Mouse (Mus musculus) CH12.LX (cell line): ENCODE measurements around the gene Cfap77. TPM values are rescaled to one million over a fixed set of nuclear protein-coding genes. Genes with fewer than 3 reads are reported as not detected.

Experiments
- DNase-seq: peaks from one replicate; pipeline ENCODE4 v3.0.0-alpha.2; 2013; ENCODE audit errors: extremely low read depth
- H3K27ac ChIP-seq: 2 replicates; pipeline ENCODE4 v1.5.1; 2012; ENCODE audit warnings: low read depth, mild to moderate bottlenecking, control low read depth, moderate library complexity; ENCODE audit not compliant: insufficient read depth
- H3K27me3 ChIP-seq: replicated peaks from 2 replicates; pipeline ENCODE3; 2012; ENCODE audit warnings: inconsistent platforms
- H3K36me3 ChIP-seq, 2 experiments: replicated peaks in 1 of 2; 2 replicates each; pipeline versions ENCODE3 to v1.6.1; 2012; ENCODE audit warnings: inconsistent platforms in 1 of 2, low read length in 1 of 2, mild to moderate bottlenecking in 1 of 2, mixed read lengths in 1 of 2, moderate library complexity in 1 of 2; ENCODE audit not compliant: control insufficient read depth in 1 of 2, insufficient read depth in 1 of 2
- H3K4me1 ChIP-seq, 2 experiments: 2 replicates each; pipeline ENCODE4 v1.6.1; 2012; ENCODE audit warnings: inconsistent platforms in 1 of 2, moderate library complexity in 1 of 2; ENCODE audit not compliant: insufficient read depth in 2 of 2, control insufficient read depth in 1 of 2
- H3K4me2 ChIP-seq: 2 replicates; pipeline ENCODE4 v1.6.1; 2012; ENCODE audit warnings: low read depth, mild to moderate bottlenecking, control low read depth; ENCODE audit not compliant: poor library complexity, insufficient read depth, severe bottlenecking
- H3K4me3 ChIP-seq, 3 experiments: fragments of 150-350 bp in 1 of 3; sonication (generic) in 1 of 3; replicated peaks in 1 of 3; 2 replicates each; pipeline versions ENCODE3 to v1.5.1; 2011 to 2012; ENCODE audit warnings: low read depth in 2 of 3, low read length in 2 of 3, mild to moderate bottlenecking in 2 of 3, moderate library complexity in 2 of 3, control low read depth in 1 of 3, improper control_type of control experiment in 1 of 3, inconsistent platforms in 1 of 3, mixed read lengths in 1 of 3; ENCODE audit not compliant: poor library complexity in 1 of 3
- H3K79me2 ChIP-seq: replicated peaks from 2 replicates; pipeline ENCODE4 v1.6.1; 2012; ENCODE audit warnings: mild to moderate bottlenecking, moderate library complexity; ENCODE audit not compliant: control insufficient read depth, poor library complexity, insufficient read depth, severe bottlenecking; ENCODE audit errors: extremely low read depth
- H3K9ac ChIP-seq: 2 replicates; pipeline ENCODE4 v1.6.1; 2012; ENCODE audit warnings: low read depth, mild to moderate bottlenecking, control low read depth, moderate library complexity; ENCODE audit not compliant: insufficient read depth
- H3K9me3 ChIP-seq: replicated peaks from 2 replicates; pipeline ENCODE3; 2012; ENCODE audit warnings: low read length, inconsistent platforms, mixed read lengths
- BHLHE40 ChIP-seq: IDR thresholded peaks from 2 replicates; pipeline ENCODE4 v1.6.1; 2011; ENCODE audit warnings: mild to moderate bottlenecking, low read depth, low read length, improper control_type of control experiment
- CHD1 ChIP-seq: IDR thresholded peaks from 2 replicates; pipeline ENCODE4 v1.6.1; 2012; ENCODE audit warnings: low read depth, low read length, improper control_type of control experiment, inconsistent platforms
- CHD2 ChIP-seq: IDR thresholded peaks from 2 replicates; pipeline ENCODE4 v1.6.1; 2011; ENCODE audit warnings: low read length, improper control_type of control experiment
- CTCF ChIP-seq, 2 experiments: IDR thresholded peaks in 1 of 2; conservative IDR thresholded peaks in 1 of 2; 2 replicates each; pipeline ENCODE4 v1.5.1; 2011 to 2012; ENCODE audit warnings: low read depth in 2 of 2, low read length in 2 of 2, improper control_type of control experiment in 1 of 2, inconsistent platforms in 1 of 2, mild to moderate bottlenecking in 1 of 2, moderate library complexity in 1 of 2
- E2F4 ChIP-seq: IDR thresholded peaks from 2 replicates; pipeline ENCODE4 v1.6.1; 2011; ENCODE audit warnings: low read depth, low read length, improper control_type of control experiment; ENCODE audit not compliant: insufficient replicate concordance
- EP300 ChIP-seq: IDR thresholded peaks from 2 replicates; pipeline ENCODE4 v1.6.1; 2011; ENCODE audit warnings: low read length, improper control_type of control experiment
- IRF4 ChIP-seq: IDR thresholded peaks from 2 replicates; pipeline ENCODE4 v1.6.1; 2014; ENCODE audit warnings: low read depth, mild to moderate bottlenecking, inconsistent platforms, low read length, improper control_type of control experiment
- JUND ChIP-seq: conservative IDR thresholded peaks from 2 replicates; pipeline ENCODE4 v1.6.1; 2011; ENCODE audit warnings: low read depth, low read length, improper control_type of control experiment
- KAT2A ChIP-seq: IDR thresholded peaks from 2 replicates; pipeline ENCODE4 v1.6.1; 2012; ENCODE audit warnings: low read length, improper control_type of control experiment, inconsistent platforms; ENCODE audit not compliant: insufficient replicate concordance
- MAX ChIP-seq: IDR thresholded peaks from 2 replicates; pipeline ENCODE4 v1.6.1; 2011; ENCODE audit warnings: low read length, improper control_type of control experiment
- MEF2A ChIP-seq: IDR thresholded peaks from 2 replicates; pipeline ENCODE4 v1.6.1; 2014; ENCODE audit warnings: low read depth, mild to moderate bottlenecking, inconsistent platforms, low read length, improper control_type of control experiment, borderline replicate concordance
- MXI1 ChIP-seq: IDR thresholded peaks from 2 replicates; pipeline ENCODE4 v1.6.1; 2011; ENCODE audit warnings: mild to moderate bottlenecking, low read depth, low read length, improper control_type of control experiment
- PAX5 ChIP-seq: IDR thresholded peaks from 2 replicates; pipeline ENCODE4 v1.6.1; 2012; ENCODE audit warnings: low read length, inconsistent platforms, mixed read lengths
- POLR2A ChIP-seq: IDR thresholded peaks from 2 replicates; pipeline ENCODE4 v1.6.1; 2011; ENCODE audit warnings: low read depth, mild to moderate bottlenecking, improper control_type of control experiment, low read length
- POLR2AphosphoS2 ChIP-seq: IDR thresholded peaks from 2 replicates; pipeline ENCODE4 v1.6.1; 2011; ENCODE audit warnings: low read depth, low read length, improper control_type of control experiment
- RAD21 ChIP-seq: IDR thresholded peaks from 2 replicates; pipeline ENCODE4 v1.6.1; 2011; ENCODE audit warnings: low read depth, mild to moderate bottlenecking, low read length, improper control_type of control experiment, moderate library complexity
- RCOR1 ChIP-seq: conservative IDR thresholded peaks from 2 replicates; pipeline ENCODE4 v1.6.1; 2012; ENCODE audit warnings: low read depth, mild to moderate bottlenecking, inconsistent platforms, low read length, improper control_type of control experiment
- SIN3A ChIP-seq: IDR thresholded peaks from 2 replicates; pipeline ENCODE4 v1.6.1; 2012; ENCODE audit warnings: low read length, improper control_type of control experiment, inconsistent platforms
- SMC3 ChIP-seq: IDR thresholded peaks from 2 replicates; pipeline ENCODE4 v1.6.1; 2011; ENCODE audit warnings: low read depth, low read length, improper control_type of control experiment
- TBP ChIP-seq: conservative IDR thresholded peaks from 2 replicates; pipeline ENCODE4 v1.6.1; 2011; ENCODE audit warnings: low read depth, low read length, improper control_type of control experiment
- USF2 ChIP-seq: conservative IDR thresholded peaks from 2 replicates; pipeline ENCODE4 v1.6.1; 2011; ENCODE audit warnings: low read depth, low read length, improper control_type of control experiment
- ZC3H11A ChIP-seq: IDR thresholded peaks from 2 replicates; pipeline ENCODE4 v1.6.1; 2012; ENCODE audit warnings: low read depth, mild to moderate bottlenecking, inconsistent platforms, low read length, improper control_type of control experiment
- ZKSCAN1 ChIP-seq: IDR thresholded peaks from 2 replicates; pipeline ENCODE4 v1.6.1; 2012; ENCODE audit warnings: low read depth, inconsistent platforms, low read length, improper control_type of control experiment, borderline replicate concordance
- ZNF384 ChIP-seq: IDR thresholded peaks from 2 replicates; pipeline ENCODE4 v1.6.1; 2012; ENCODE audit warnings: low read depth, low read length, improper control_type of control experiment, inconsistent platforms
- dilution Hi-C: fragments of 300-500 bp; cut with MboI; formaldehyde crosslinking; loops from 2 replicates; pipeline ENCODE4 v1.14.3; 2020; ENCODE audit warnings: low sequenced_read_pairs; ENCODE audit not compliant: extremely low pct_unique_long_range_greater_than_20kb, extremely low pct_ligation_motif_present
- in situ Hi-C: fragments of 300-500 bp; cut with MboI; formaldehyde crosslinking; loops from 3 replicates; pipeline ENCODE4 v1.14.3; 2019; ENCODE audit warnings: low sequenced_read_pairs, low pct_ligation_motif_present, low pct_unique_long_range_greater_than_20kb, mixed read lengths
- polyA plus RNA-seq: library from polyadenylated mRNA; unstranded; fragments of >175 nt; gene quantifications from 2 replicates; pipeline ENCODE4 v1.2.1, GENCODE M21; 2012; ENCODE audit warnings: low read depth; ENCODE audit not compliant: insufficient read length
- total RNA-seq, 2 experiments: library from RNA; depleted of rRNA; stranded (reverse); fragments of 300-350 nt in 1 of 2; fragments of >200 nt in 1 of 2; gene quantifications; 2 replicates each; pipeline ENCODE4 v1.2.3; 2012 to 2014

The Cfap77 gene
- total and polyA plus RNA-seq, 3 experiments: 0.25 to 0.47 (median 0.35) TPM

- peaks cover 17% of the 10 kb centered on the region for H3K27me3 ChIP-seq
- no peak for TF ChIP-seq ZKSCAN1
- TF ChIP-seq SMC3: peak; percentile 81
- peak; percentile 92 for TF ChIP-seq RAD21
- TF ChIP-seq CTCF (conservative IDR thresholded peaks at IDR 0.05 in 1 of 2, IDR thresholded peaks at IDR 0.05 in 1 of 2; ENCODE audit: low read depth in 2 of 2, low read length in 2 of 2): peak; percentile 78 to 93
- TF ChIP-seq ZNF384: no peak
- peak; percentile 68; the same call in 1 of the 2 replicates for TF ChIP-seq PAX5
- peaks cover 0 to 14% of the 10 kb centered on the region in 2 experiments; a peak in 2 of 4 replicates for H3K4me1 ChIP-seq
- dilution Hi-C loops (no loop called here), in situ Hi-C loops (loop anchor here (5.0 kb wide), 1 partner anchor 128 kb away; no protein-coding TSS in a partner anchor)
- peak; percentile 83 for DNase-seq
- no peaks in the 10 kb centered on the region for H3K79me2 ChIP-seq
- no peak overlapping the region for H3K4me2 ChIP-seq
- H3K4me3 ChIP-seq: no peak overlapping the region
- H3K9me3 ChIP-seq: no peaks in the 10 kb centered on the region
- no peaks in the 10 kb centered on the region for H3K36me3 ChIP-seq
- no peak overlapping the region for H3K9ac ChIP-seq
- no peak overlapping the region for H3K27ac ChIP-seq
These were observed 131.0 kb downstream of the Cfap77 start for GRCm38 (mm10) chr2:28923912-28924311.

GRCm38 (mm10) chr2:28919001-28919400, 135.9 kb downstream of the Cfap77 start:
- Histone ChIP-seq H3K79me2 (no peaks in the 10 kb centered on the region), H3K4me3 (no peak overlapping the region), H3K9ac (no peak overlapping the region), H3K9me3 (no peaks in the 10 kb centered on the region), H3K27ac (no peak overlapping the region), H3K4me1 (peaks cover 7 to 23% of the 10 kb centered on the region in 2 experiments; a peak in 3 of 4 replicates), H3K4me2 (no peak overlapping the region)
- in situ Hi-C loops (no loop called here), dilution Hi-C loops (no loop called here)
- TF ChIP-seq E2F4 (no peak), BHLHE40 (no peak), ZNF384 (no peak), EP300 (no peak), MEF2A (no peak), POLR2AphosphoS2 (no peak)
- TF ChIP-seq, all 38 proteins: peak for 0
- Histone ChIP-seq H3K36me3 (no peaks in the 10 kb centered on the region), H3K27me3 (peaks cover 32% of the 10 kb centered on the region)
- no peak for DNase-seq

- Histone ChIP-seq H3K4me2 (peak overlapping the region; percentile 46), H3K27me3 (peaks cover 30% of the 10 kb centered on the region), H3K9me3 (no peaks in the 10 kb centered on the region), H3K9ac (no peak overlapping the region), H3K4me3 (peak overlapping the region in 2 of 3 experiments; percentile 17 to 47), H3K27ac (no peak overlapping the region), H3K36me3 (no peaks in the 10 kb centered on the region), H3K4me1 (peaks cover 7 to 17% of the 10 kb centered on the region in 2 experiments; a peak in 3 of 4 replicates), H3K79me2 (no peaks in the 10 kb centered on the region)
- dilution Hi-C loops (no loop called here), in situ Hi-C loops (no loop called here)
- no peak for TF ChIP-seq BHLHE40
- TF ChIP-seq RAD21: no peak
- TF ChIP-seq PAX5: no peak
- TF ChIP-seq POLR2A: no peak
- TF ChIP-seq TBP: no peak
- no peak for TF ChIP-seq CHD1
- no peak for TF ChIP-seq POLR2AphosphoS2
- no peak for TF ChIP-seq RCOR1
- TF ChIP-seq IRF4: no peak
- no peak for TF ChIP-seq KAT2A
- TF ChIP-seq MXI1: no peak
- no peak for TF ChIP-seq CHD2
- no peak for TF ChIP-seq MEF2A
- TF ChIP-seq MAX: no peak
- no peak for TF ChIP-seq SIN3A
- TF ChIP-seq ZKSCAN1: no peak
- TF ChIP-seq USF2: no peak
- no peak for TF ChIP-seq JUND
- no peak for TF ChIP-seq ZC3H11A
- peak; percentile 41 for DNase-seq
These were observed 137.1 kb downstream of the Cfap77 start for GRCm38 (mm10) chr2:28917518-28918361.
